Mouse (Mus musculus) urinary bladder, postnatal 36 days (tissue): ENCODE measurements around the gene Krt42.
"Not testable (repeated sequence)": the region's sequence is repeated elsewhere in the genome, so short reads cannot be mapped to it uniquely, and the experiment has no call there.

Experiments
- DNase-seq, 2 experiments: peaks; one replicate each; pipeline ENCODE4 v3.0.0; 2022; ENCODE audit warnings: low spot score in 2 of 2, mixed read lengths in 1 of 2

The Krt42 gene

GRCm38 (mm10) chr11:100269821-100270332, at the start of gene Krt42:
Krt42 (minus strand) TSS chr11:100269871.
- DNase-seq = no peak

DNA sequence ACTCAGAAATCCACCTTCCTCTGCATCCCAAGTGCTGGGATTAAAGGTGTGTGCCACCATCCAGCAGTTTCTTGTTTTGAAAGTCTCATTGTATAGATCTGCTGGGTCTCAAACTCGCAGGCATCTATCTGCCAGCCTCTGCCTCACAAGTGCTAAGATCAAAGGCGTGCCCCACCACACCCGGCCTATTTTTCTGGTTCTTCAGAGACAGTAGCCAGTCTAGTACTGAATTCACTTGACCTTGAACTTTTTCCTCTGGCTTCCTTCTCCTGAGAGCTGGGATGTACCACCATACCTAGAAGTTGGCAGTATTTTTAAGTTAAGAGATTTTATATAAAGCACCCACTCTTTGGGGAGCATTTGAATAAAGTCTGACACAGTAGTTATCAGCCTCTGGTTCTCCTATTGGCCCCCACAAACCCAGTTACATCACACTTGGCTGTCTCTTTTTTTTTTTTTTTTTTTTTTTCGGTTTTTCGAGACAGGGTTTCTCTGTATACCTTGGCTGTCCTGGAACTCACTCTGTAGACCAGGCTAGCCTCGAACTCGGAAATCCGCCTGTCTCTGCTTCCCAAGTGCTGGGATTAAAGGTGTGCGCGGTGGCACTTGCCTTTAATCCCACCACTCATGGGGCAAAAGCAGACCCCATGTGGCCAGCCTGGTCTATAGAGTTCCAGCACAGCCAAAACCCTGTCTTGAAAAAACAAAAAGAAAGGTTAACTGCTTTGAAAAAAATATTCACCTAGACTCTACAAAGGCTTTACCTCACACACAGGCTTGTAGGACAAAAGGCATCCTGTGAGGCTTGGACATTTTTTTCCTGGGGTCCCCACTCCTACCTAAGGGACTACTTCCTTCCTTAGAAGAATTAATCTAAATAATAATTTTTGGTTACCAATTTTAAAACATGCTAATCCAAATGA, 49.1 kb upstream of the Krt42 start:
- DNase-seq = no peak

- DNase-seq = no peak
Measured at GRCm38 (mm10) chr11:100317826-100318380, 48.2 kb upstream of the Krt42 start.

- DNase-seq = no peak
Measured at GRCm38 (mm10) chr11:100315439-100315838, 45.8 kb upstream of the Krt42 start.

- DNase-seq = no peak
Measured at GRCm38 (mm10) chr11:100313424-100313823, 43.8 kb upstream of the Krt42 start.

DNA sequence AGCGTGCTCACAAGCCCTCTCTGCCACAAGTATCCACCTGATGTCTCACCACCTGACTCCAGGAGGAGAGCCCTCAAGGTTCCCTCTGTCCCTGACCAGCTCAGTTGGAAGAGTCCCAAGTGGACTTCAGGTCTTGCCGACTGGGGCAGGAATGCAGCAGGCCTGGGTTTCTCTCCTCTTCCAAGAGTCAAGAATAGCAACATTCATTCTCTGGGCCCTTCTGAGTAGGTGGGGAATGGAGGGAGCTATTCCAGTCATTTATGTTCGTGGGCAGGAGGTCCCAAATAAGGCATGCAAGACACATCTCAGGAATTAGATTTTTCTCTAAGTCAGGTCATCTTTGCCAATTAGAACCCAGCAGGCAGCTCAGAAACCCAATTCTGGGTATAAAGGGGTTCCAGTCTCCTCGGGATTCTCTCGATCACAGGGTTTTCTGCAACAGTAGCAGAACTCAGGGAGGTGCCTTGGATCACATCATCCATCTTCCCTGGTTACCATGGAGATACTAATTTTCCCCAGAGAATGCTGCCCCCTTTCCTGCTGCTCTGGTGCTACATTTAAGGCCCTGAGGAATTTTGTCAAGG, 42.5 kb upstream of the Krt42 start:
- no peak for DNase-seq

DNA sequence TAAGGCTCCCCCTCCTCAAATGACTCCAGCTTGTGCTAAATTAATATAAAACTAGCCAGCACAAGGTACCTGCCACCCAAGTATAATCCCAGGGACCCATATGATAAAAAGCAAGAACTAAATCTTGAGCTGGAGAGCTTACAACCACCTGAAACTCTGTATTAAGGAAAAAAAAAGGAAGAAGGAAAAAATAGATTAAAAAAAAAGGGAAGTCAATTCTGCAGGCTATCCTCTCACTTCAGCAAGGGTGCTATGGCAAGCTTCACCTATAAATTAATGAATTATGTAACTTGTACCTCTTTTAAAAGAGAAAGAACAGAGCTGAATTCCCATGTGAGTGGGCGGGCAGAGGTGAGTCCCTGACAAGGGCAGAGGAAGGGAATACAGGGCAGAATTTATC, 42.0 kb upstream of the Krt42 start:
- DNase-seq = no peak

- not testable (repeated sequence) for DNase-seq
Measured at GRCm38 (mm10) chr11:100308672-100309071, 39.0 kb upstream of the Krt42 start.

GRCm38 (mm10) chr11:100307900-100308299, 38.2 kb upstream of the Krt42 start:
- no peak for DNase-seq

GRCm38 (mm10) chr11:100301292-100301691, 31.6 kb upstream of the Krt42 start:
- DNase-seq = no peak

DNA sequence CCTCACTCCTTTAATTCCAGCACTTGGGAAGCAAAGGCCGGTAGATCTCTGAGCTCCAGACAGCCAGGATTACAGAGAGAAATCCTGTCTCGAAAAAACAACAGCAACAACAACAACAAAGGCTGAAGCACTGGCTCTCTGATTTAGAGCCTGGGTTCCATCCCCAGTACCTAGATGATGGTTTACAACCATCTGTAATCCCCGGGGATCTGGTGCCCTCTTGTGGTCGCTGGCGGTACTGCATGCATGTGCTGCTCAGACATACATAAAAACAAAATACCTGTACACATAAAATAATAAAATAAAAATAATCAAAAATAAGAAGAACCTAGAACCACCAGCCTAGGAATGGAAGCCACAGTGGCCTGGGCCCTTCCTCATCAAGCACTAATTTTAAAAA, 30.6 kb upstream of the Krt42 start:
- peak in 1 of 2 experiments; percentile 67 for DNase-seq

DNA sequence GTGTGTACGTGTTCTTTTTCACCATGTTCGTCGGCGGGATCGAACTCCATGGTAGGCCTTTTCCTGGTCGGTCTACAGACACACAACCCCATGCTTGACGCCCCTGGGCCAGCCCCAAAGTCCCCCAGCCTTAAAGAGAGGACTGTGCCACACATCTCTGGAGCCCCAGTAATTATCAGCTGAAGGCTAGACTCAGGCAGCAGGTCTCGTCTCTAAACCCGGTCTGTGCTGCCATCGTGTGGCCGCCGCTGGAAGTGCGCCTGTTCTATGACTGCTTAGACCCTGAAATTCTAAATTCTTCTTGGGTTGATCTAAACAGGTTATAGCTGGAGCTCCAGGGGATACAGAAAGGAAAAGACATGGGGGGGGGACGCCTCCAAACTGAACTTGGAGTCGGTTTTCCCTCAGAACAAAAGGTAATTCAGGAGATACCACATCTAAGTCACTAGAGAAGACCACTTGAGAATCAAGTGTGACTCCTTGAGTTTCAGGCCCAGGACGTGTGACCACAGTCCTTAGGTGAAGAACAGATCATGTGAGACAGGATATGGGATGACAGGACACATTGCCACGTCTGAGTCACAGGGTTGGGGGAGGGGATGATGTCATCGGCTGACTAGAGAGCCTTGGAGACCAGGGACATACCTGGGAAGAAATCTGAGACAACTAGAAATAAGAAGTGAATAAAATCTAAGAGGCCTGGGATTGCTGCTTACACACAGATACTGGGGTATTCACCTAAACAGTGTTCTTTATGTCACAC, 28.8 kb upstream of the Krt42 start:
- peak; percentile 77 to 81 for DNase-seq

GRCm38 (mm10) chr11:100297801-100298200, 28.1 kb upstream of the Krt42 start:
- no peak for DNase-seq

- DNase-seq = peak; percentile 81 to 82
Measured at GRCm38 (mm10) chr11:100295308-100295707, 25.6 kb upstream of the Krt42 start.

DNA sequence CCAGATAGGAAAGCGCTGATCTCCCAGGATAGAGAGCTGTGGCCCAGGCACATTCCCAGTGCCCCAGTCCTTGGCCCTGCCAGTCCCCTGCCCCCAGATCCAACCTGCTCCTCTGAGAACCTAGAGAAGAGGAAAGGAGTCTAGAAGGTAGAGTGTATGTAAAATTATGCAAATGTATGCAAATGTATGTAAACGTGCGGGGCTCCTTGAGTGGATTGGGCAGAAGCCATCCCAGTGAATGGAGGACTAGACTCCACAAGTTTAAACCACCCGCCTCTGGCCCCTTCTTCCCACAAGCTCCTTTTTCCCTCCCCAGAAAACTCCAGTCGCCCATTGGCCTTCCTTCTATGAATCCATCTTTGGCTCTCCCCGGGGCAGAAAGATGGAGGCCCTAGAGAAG, 23.2 kb upstream of the Krt42 start:
- no peak for DNase-seq

DNA sequence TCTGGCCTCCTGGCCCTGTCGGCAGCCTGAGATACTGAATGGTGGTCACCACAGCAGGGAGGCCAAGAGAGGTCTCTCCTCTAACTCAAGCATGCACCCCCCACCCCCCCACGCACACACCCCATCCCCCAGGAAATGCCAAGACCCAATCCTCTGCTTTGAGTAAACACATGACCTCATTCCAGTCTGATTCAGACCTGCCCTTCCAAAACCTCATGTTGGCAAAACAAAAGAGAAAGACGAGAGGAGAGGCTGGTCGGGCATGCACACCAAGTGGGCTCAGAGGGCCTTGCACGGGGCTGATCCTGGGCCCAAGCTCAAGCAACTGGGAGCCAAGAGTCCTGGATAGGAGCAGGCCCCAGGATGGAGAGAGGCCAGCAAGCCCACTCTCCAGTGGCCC, 20.6 kb upstream of the Krt42 start:
- peak in 1 of 2 experiments; percentile 62 for DNase-seq

DNA sequence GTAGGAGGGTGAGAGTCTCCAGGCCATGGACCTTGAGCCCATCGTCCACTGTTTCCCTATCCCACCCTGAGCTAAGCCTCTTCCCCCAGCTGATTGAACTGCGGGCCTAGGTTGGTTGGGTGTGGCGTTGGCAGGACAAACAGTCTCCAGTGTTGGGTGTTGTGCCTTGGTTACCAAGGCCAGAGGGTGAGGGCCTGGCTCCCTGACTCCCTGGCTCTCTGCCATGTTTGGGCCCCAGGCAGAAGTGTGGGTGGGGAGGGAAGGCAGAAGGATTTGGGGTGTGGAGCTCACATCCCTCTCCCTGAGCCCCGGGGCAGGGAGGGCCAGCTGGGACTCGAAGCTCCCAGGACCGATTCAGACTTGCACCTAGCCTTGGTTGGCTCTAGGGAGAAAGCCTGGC, 19.3 kb upstream of the Krt42 start:
- DNase-seq = peak; percentile 88 to 89

DNA sequence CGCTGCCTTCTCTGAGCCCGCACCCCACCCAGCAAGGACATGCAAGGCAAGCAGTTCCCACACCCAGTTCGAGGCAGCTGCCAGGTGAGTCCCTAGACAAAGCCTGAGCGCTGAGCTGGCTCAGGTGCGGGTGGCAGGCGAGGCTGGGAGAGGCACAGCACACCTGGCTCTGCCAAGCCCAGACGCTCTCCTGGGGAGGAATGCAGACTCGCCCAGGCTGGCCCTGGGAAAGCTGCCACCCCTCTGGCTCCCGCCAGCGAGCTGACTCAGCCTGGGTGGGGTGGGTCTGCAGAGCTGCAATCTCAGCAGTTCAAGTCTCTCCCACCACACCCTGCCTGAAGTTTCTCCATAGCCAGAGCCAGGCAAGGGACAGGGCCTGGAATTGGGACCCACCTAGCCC, 17.4 kb upstream of the Krt42 start:
- DNase-seq = peak; percentile 88 to 91

- DNase-seq = no peak
Measured at GRCm38 (mm10) chr11:100284988-100285387, 15.3 kb upstream of the Krt42 start.

DNA sequence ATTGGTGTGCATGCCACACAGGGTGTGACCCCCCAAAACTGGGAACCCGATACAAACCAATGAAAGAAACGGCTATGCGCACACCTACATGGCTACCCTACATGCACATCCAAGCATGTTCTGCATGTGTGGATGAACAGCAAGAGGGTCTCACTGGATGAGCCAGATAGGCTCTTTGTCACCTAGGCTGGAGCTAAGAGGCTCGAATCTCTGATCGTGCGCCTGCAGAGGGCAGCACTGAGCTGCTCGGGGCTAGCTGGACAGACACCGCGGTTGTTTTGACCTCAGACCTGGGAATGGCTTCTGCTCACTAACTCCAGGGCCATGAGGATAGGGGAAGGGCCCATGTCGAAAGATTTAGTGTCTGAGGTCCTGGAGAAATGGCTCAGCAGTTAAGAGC, 12.9 kb upstream of the Krt42 start:
- peak; percentile 86 for DNase-seq

GRCm38 (mm10) chr11:100281596-100282544, 12.2 kb upstream of the Krt42 start:
- DNase-seq = peak; percentile 79 to 85
